Mouse (Mus musculus) liver, embryonic 16.5 days (tissue): ENCODE measurements at regions not wholly inside any gene's neighbourhood (a gene's known extent, or its start where the extent isn't known, plus 50 kb on each side); places are given as distances from the start of the nearest gene placed in this dataset.

Source experiments
- ATAC-seq: fragments of 200-750 bp; cut with Nextera tagmentation; 2 replicates; pipeline ENCODE4 v1.8.0; 2017; ENCODE audit warnings: low read depth, mild to moderate bottlenecking, moderate number of reproducible peaks, moderate library complexity
- H3K27ac ChIP-seq: fragments of 300-500 bp; sonication (generic); 2 replicates; pipeline ENCODE4 v1.5.1; 2014; ENCODE audit warnings: mild to moderate bottlenecking, low read length
- H3K27me3 ChIP-seq: fragments of 300-500 bp; sonication (generic); 2 replicates; pipeline ENCODE4 v1.6.1; 2014; ENCODE audit warnings: low read depth, low read length, mixed read lengths; ENCODE audit not compliant: control insufficient read depth, insufficient read depth
- H3K36me3 ChIP-seq: fragments of 300-500 bp; sonication (generic); 2 replicates; pipeline ENCODE4 v1.6.1; 2014; ENCODE audit warnings: mild to moderate bottlenecking; ENCODE audit not compliant: control insufficient read depth, insufficient read depth
- H3K4me1 ChIP-seq: fragments of 300-500 bp; sonication (generic); 2 replicates; pipeline ENCODE4 v1.6.1; 2014; ENCODE audit warnings: low read depth, low read length, mixed read lengths; ENCODE audit not compliant: control insufficient read depth
- H3K4me2 ChIP-seq: fragments of 300-500 bp; sonication (generic); 2 replicates; pipeline ENCODE4 v1.6.1; 2014; ENCODE audit warnings: low read depth, low read length, mixed read lengths
- H3K4me3 ChIP-seq: fragments of 300-500 bp; sonication (generic); 2 replicates; pipeline ENCODE4 v1.5.1; 2014; ENCODE audit warnings: low read depth, mild to moderate bottlenecking, low read length
- H3K9ac ChIP-seq: fragments of 300-500 bp; sonication (generic); 2 replicates; pipeline ENCODE4 v1.6.1; 2014; ENCODE audit warnings: low read depth, low read length
- H3K9me3 ChIP-seq: fragments of 300-500 bp; sonication (generic); replicated peaks from 2 replicates; pipeline ENCODE4 v1.6.1; 2016; ENCODE audit warnings: low read length; ENCODE audit not compliant: control insufficient read depth
- WGBS: fragments of 180-500 bp; shearing (Covaris S2); extraction: QIAGEN DNeasy Blood & Tissue Kit; methylation state at CpG from one replicate; pipeline ENCODE4 v1.1.7; 2014; ENCODE audit not compliant: insufficient replicate concordance; 5-methylcytosine and 5-hydroxymethylcytosine counted together

GRCm38 (mm10) chr10:17196636-17197035 lies 526.4 kb upstream of the Cited2 start:
- WGBS = 44% methylated on average over 1 of the region's 1 CpGs
- no peak for ATAC-seq
- H3K9ac ChIP-seq = no peak overlapping the region
- no peaks in the 10 kb centered on the region for H3K9me3 ChIP-seq
- H3K4me3 ChIP-seq = no peak overlapping the region
- no peak overlapping the region for H3K4me2 ChIP-seq
- H3K36me3 ChIP-seq = no peaks in the 10 kb centered on the region
- no peaks in the 10 kb centered on the region for H3K4me1 ChIP-seq
- H3K27me3 ChIP-seq = no peaks in the 10 kb centered on the region
- H3K27ac ChIP-seq = no peak overlapping the region

- Histone ChIP-seq H3K9me3 (no peaks in the 10 kb centered on the region), H3K9ac (no peak overlapping the region), H3K36me3 (no peaks in the 10 kb centered on the region), H3K27ac (no peak overlapping the region; the same call in 1 of the 2 replicates), H3K4me1 (no peaks in the 10 kb centered on the region), H3K27me3 (no peaks in the 10 kb centered on the region), H3K4me3 (no peak overlapping the region), H3K4me2 (no peak overlapping the region)
- 41% methylated on average over 8 of the region's 8 CpGs for WGBS
- ATAC-seq = no peak
Measured at GRCm38 (mm10) chr10:17200524-17201426, 522.2 kb upstream of the Cited2 start.

DNA sequence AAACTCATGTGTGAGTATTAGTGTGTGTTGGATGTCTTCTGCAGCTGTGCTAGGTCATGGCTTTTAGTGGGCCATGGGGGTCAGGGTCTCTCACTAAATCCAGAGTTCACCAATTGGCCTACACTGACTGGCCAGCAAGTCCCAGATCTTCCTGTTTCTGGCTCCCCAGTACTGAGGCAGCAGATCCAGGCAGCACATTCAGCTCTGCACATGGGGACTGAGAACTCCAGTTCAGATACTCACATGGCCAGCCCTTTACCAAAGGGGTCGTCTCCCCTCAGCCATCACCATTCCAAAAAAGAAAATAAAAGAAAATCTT lies 521.6 kb upstream of the Cited2 start:
- no peak for ATAC-seq
- Histone ChIP-seq H3K9ac (no peak overlapping the region), H3K4me2 (no peak overlapping the region), H3K4me1 (no peaks in the 10 kb centered on the region), H3K4me3 (no peak overlapping the region), H3K27ac (peak overlapping the region; percentile 65), H3K9me3 (no peaks in the 10 kb centered on the region), H3K27me3 (no peaks in the 10 kb centered on the region), H3K36me3 (no peaks in the 10 kb centered on the region)
- WGBS = 48% methylated on average over 1 of the region's 1 CpGs

- no peak for ATAC-seq
- no peak overlapping the region for H3K4me3 ChIP-seq
- H3K9me3 ChIP-seq = no peaks in the 10 kb centered on the region
- 57% methylated on average over 4 of the region's 4 CpGs for WGBS
- no peaks in the 10 kb centered on the region for H3K4me1 ChIP-seq
- H3K9ac ChIP-seq = no peak overlapping the region
- no peaks in the 10 kb centered on the region for H3K36me3 ChIP-seq
- no peaks in the 10 kb centered on the region for H3K27me3 ChIP-seq
- H3K27ac ChIP-seq = no peak overlapping the region
- no peak overlapping the region for H3K4me2 ChIP-seq
Measured at GRCm38 (mm10) chr10:17202556-17203415, 520.2 kb upstream of the Cited2 start.

- Histone ChIP-seq H3K9ac (no peak overlapping the region), H3K4me2 (no peak overlapping the region), H3K4me3 (no peak overlapping the region), H3K27ac (no peak overlapping the region), H3K9me3 (no peaks in the 10 kb centered on the region), H3K27me3 (no peaks in the 10 kb centered on the region), H3K36me3 (no peaks in the 10 kb centered on the region), H3K4me1 (no peaks in the 10 kb centered on the region)
- 50% methylated on average over 4 of the region's 4 CpGs for WGBS
- ATAC-seq = no peak
Measured at GRCm38 (mm10) chr10:17203416-17204110, 519.5 kb upstream of the Cited2 start.

- Histone ChIP-seq H3K4me2 (no peak overlapping the region), H3K27me3 (no peaks in the 10 kb centered on the region), H3K36me3 (no peaks in the 10 kb centered on the region), H3K27ac (no peak overlapping the region), H3K9ac (no peak overlapping the region), H3K4me1 (no peaks in the 10 kb centered on the region), H3K4me3 (no peak overlapping the region), H3K9me3 (no peaks in the 10 kb centered on the region)
- ATAC-seq = no peak
- 35% methylated on average over 1 of the region's 1 CpGs for WGBS
Measured at GRCm38 (mm10) chr10:17204153-17204552, 518.9 kb upstream of the Cited2 start.

GRCm38 (mm10) chr10:17212551-17213309 lies 510.3 kb upstream of the Cited2 start:
- ATAC-seq = no peak
- Histone ChIP-seq H3K4me2 (no peak overlapping the region), H3K27me3 (no peaks in the 10 kb centered on the region), H3K36me3 (no peaks in the 10 kb centered on the region), H3K4me1 (no peaks in the 10 kb centered on the region), H3K9me3 (no peaks in the 10 kb centered on the region), H3K4me3 (no peak overlapping the region), H3K9ac (no peak overlapping the region), H3K27ac (no peak overlapping the region)
- WGBS = 59% methylated on average over 10 of the region's 12 CpGs

DNA sequence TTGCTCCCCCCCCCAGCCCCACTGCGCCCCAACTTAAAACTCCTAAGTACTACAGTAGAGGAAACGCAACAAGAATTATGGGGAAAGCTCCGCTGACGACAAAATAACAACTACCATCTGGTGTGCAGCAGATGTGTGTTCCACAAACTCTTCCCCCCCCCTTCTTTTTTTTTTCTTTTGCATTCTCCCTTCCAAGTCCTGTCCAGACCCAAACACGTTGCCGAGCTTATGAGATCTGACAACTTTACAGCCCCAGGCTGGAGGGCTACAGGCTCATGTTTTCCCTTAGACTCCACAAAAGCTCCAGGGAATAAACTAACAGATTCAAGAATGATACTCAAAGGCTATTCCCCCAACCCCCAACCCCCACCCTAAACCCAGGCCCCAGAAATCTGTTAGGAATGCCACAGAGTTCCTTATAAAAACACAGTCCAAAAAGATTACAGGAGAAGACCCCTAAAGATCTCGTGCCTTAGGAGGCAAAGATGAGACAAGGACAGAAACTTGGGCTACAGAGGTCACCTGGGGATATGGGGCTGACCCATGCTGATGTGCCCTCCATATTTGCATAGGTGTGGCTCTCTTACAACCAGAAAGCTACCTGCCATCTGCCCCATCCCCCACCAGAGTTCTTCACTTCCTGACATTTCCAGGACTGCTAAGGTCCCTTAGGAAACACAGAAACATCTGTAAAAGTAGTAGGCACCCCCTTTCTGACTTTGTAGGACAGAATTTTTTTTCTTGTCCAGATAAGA lies 509.5 kb upstream of the Cited2 start:
- Histone ChIP-seq H3K9ac (no peak overlapping the region), H3K4me3 (no peak overlapping the region), H3K27ac (no peak overlapping the region), H3K9me3 (no peaks in the 10 kb centered on the region), H3K27me3 (no peaks in the 10 kb centered on the region), H3K4me2 (no peak overlapping the region), H3K4me1 (no peaks in the 10 kb centered on the region), H3K36me3 (no peaks in the 10 kb centered on the region)
- WGBS = 60% methylated on average over 6 of the region's 7 CpGs
- no peak for ATAC-seq
